Mouse (Mus musculus) CD4-positive, CD25-positive, alpha-beta regulatory T cell (primary cell): Measurements from ENCODE around the gene Smchd1. TPM values are rescaled to one million over a fixed set of nuclear protein-coding genes. Genes with fewer than 3 reads are reported as not detected.

Experiments
- polyA plus RNA-seq: library from polyadenylated mRNA; unstranded; fragments of 100-300 nt; shearing (Covaris generic); gene quantifications from one replicate; pipeline ENCODE4 v1.2.1, GENCODE M21; 2017

Smchd1 gene
- polyA plus RNA-seq = 142 TPM

GRCm38 (mm10) chr17:71474762-71475704 lies at the start of gene Smchd1:
Gene Smchd1 (minus strand): TSS chr17:71475343.

DNA sequence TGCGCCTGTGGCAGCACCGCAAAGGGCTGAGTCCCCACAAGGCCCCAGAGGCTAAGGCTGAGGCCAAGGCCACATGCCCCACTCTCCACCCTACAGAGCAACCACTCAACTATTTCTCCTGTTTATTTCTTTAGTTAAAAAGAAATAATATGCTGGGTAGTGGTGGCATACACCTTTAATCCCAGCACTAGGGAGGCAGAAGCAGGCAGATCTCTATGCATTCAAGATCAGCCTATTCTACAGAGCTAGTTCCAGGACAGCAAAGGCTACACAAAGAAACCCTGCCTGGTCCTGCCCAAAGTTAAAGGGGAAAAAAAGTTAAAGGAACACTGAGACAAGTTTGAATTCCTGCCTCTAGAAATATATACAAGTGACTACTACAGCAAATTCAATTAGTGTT lies 15.3 kb downstream of the Smchd1 start, which contains the start of gene Gm4707:
Gene Gm4707 (minus strand): TSS at position 101 of the 400 bp plus-strand sequence.

GRCm38 (mm10) chr17:71311340-71312171 lies 163.6 kb downstream of the Smchd1 start, which contains the start of gene Emilin2:
Gene Emilin2 (minus strand): TSS chr17:71311978.

Other genes with a start within 250 kb of the Smchd1 start
- 0.06 TPM for gene Emilin2, start 163.4 kb downstream of the Smchd1 start, polyA plus RNA-seq
- 4.1 TPM for gene Gm4707, start 15.4 kb downstream of the Smchd1 start, polyA plus RNA-seq
- 10.7 TPM for gene Ndc80, start 51.5 kb upstream of the Smchd1 start, polyA plus RNA-seq
- gene Spdya, start 76.7 kb upstream of the Smchd1 start, polyA plus RNA-seq = 0.56 TPM
- 148 TPM for gene Wdr43, start 140.6 kb upstream of the Smchd1 start, polyA plus RNA-seq
- not detected for gene Togaram2, start 197.9 kb upstream of the Smchd1 start, polyA plus RNA-seq